Mouse (Mus musculus): ENCODE results near the gene Irak4.
A peak's percentile ranks its signal among the peaks of the same experiment; 100 is the strongest.

Gene Irak4

DNA sequence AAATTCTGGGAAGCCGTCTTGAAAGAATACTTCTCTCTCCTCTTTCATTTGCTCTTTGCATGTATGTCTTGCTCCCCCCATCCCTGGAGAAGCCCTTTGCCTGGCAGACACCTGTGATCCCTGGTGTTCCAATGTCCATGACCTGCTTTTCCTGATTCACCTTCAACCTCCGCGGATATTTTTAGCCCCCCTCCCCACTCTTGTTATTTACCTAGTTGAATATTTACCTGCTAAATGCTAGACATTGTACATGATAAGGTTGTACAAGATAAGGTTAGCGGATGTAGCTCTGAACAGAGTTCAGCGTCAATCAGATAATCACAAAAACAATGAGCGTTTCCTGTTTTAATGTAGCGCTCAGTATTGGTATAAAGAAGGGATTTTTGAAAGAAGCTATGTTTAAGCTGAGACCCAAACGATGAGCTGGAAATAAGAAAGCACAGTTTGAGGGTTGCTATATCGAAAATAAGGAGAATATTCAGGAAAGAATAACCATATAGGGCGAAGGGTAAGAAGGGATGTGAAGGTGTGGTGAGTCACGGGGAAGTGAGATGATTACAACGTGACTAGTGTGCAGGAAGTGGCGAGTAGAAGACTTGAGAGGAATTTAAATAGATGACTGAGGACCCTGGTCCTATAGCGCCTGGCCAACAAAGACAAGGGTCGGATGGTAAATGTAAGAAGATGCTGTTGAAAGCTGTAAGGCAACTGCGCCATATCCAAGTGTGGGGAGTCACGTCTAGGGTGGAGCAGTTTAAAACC lies 15.6 kb downstream of the Irak4 start:
- DNase-seq (ENCODE audit: low spot score in 2 of 2), result no peak

DNA sequence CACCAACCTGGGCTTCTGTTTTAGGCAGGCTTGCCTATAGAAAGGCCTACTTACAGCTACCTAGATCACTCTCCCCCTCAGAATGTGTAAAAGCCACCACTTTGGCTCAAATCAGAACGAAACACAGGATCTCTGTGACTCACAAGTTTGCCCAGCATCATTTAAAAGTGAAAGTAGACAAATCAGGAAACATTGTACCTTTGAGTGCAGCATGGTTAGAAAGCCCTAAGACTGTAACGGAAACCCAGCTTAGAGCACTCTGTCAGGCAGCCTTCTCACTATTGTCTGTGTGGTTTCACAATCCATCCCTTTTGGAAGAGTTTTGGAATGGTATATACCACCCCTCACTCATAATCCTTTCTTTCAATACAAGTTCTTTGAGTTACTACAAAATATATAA lies 21.5 kb downstream of the Irak4 start:
- no peak for DNase-seq (ENCODE audit: low spot score in 2 of 2)

DNA sequence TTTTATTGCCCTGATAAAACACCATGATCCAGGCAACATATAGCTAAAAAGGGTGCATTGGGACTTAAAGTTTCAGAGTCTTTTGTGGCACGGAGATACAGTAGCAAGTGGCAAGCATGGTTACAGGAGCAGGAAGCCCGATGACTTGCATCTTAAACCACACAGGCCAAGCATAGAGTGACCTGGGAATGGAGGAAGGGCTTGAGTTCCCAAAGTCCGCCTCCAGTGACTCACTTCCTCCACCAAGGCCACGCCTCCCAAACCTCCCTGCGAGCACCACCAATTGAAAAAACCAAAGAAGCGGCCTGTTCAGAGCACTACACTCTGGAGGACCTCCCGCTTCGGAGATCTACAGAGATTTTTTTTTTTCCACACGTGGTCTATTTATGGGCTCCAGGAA lies 22.4 kb downstream of the Irak4 start:
- no peak for DNase-seq (ENCODE audit: low spot score in 2 of 2)

DNA sequence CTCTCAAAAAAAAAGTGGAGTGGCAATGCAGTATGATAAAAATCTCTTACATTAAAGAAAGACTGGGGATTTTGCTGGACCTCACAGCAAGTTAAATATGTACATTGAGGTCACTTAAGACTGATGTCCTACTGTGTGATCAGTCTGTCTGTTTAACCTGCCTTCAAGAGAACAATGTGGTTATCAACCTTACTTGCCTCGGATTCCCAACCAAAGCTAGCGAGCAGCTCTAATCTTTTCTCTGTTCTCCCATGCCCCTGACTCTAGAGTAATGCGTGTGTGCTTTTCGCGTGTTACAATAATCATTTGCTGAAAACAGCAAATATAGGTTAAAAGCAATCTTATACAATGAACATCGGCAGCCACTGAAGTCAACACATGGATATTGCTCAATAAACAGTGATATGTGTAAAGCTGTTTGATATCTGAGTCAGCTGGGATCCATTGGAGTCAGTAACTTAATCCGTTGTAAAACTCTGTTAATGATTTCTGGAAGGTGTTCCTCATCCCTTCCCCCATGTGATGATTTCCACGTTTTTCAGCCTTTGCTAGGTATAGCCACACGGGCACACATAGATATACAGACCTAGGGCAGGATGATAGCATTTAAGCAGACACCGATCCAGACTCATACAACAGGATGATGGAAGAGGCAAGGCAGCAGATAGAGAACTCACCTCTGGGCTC lies 25.2 kb downstream of the Irak4 start:
- DNase-seq (ENCODE audit: low spot score in 2 of 2), result no peak

DNA sequence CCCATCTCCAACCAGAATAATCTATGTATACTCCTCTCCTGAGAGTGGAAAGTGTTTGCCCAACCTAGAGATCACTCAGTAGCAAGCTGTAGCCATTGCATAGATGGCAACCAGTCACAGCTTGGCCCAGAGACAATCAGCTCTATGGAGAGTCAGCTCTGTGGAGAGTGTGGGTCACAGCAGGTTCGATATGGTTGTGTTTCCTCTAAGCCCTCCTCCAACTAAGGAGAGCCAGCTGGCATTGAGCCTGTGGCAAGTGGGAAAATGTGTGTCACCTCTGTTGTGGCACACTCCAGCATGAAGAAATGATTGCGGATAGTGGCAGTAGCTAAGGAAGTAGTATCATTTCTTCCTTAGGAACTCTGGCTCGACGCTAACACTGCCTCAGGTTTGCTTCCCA lies 28.1 kb downstream of the Irak4 start:
- no peak for DNase-seq (ENCODE audit: low spot score in 2 of 2)

DNA sequence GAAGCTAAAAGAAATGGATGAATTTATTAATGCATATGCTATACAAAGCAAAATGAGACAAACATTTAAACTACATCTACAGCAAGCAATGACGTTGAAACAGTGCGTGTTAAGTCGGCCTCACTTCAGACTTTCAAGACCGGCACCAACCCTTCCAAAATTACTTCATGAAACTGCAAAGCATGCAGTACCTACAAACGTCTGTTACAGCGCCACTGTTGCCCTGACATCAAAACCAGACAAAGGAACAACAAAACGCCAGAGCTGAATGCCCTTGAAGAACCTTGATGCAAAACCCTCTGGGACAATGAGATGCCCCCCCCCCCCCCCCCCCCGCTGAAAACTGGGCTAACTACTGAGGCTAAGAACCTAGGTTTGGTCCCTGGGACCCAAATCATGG lies 29.3 kb downstream of the Irak4 start:
- DNase-seq (ENCODE audit: low spot score in 2 of 2), result no peak

DNA sequence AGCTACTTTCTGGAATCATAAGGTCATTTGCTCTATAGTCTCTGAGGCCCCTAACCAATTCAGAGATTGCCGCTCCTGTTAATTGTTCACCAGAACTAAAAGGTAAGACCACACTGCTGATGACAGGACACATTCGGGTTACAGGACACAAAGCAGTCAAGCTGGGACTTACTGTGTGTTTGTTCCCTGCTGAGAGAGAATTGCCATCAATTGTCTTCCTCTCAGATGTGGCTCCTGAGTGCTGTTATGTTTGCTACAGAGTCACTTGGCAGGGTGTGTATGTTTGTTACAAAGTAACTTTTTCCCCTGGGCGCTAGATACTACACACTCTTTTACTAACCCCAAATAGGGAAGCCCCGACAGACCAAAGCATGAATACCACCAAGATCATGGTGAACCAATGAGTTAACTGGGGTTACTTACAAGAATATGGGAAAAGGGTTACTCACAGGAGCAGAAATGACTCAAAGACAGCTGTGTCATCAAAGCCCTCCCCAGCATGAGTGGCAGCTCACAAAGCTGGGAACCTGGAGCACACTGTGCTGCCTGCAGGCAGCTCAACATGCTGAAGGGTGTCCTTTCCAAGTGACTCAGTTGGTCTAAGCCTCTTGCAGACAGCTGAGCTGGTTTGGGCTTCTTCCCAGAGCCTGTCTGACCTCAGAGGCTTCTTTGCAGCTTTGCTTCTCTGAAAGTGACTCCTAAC lies 31.3 kb downstream of the Irak4 start:
- DNase-seq (ENCODE audit: low spot score in 2 of 2), result no peak

DNA sequence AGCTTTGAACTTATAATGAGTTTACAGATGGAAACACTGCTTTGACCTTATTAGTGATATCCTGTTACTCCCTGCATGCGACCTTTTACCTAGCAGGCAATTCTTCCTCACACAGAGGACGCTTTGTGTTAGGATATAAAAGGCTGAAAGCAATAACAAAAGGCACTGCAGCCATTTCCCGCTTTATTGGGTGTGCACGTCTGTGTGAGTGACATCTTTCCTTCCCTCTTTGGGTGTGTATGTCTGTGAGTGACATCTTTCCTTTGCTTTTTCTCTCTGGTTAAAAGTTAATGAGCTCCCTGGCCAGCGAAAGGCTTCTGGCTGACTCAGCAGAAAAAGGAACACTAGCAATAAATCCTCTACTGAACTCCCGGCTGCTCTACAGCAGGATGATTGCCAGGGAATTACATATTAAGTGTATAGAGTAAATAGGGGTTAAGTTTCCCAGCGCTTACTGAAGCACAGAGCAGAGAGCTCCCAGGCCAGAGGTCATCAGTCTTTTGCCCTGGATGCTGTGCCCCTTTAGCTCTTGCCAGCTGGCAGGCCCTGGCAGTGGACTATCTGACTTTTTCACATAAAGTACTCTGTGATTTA lies 38.7 kb downstream of the Irak4 start:
- no peak for DNase-seq (ENCODE audit: low spot score in 2 of 2)

DNA sequence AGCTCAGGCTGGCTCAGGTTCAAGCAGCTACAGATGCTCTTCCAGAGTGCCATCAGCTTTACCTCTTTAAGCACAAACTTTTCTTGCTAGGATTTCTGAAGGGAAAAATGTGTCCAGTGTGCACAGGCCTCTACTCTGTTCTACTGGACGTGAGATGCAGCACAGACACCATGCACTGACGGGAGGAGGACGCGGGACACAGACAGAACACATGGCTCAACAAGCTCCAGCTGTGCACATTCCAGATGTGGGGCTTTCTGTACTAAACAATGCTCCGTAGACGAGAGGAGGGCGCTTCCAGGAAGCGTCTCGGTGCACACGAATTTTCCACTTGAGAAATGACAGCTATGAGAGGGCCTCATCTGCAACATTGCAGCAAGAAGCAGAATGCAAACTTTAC lies 39.7 kb downstream of the Irak4 start:
- DNase-seq (ENCODE audit: low spot score in 2 of 2), result no peak

DNA sequence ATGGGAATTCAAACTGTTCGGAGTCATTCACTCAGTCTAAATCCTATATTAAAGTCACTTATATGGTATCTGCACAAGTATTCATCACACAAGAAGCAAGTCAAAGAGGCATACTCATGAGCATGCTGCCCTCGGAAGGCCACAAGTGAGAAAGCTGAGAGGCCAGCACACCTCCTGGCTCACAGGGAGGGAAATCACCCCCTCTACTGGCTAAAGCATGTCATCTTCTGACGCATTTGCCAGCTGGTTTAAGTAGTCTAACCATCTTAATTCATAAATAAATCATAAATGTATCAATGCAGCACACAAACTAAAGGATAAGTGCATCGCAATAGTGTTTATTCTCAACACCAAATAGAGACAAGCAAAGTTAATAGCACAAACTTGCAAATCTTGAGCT lies 41.3 kb downstream of the Irak4 start:
- no peak for DNase-seq (ENCODE audit: low spot score in 2 of 2)

DNA sequence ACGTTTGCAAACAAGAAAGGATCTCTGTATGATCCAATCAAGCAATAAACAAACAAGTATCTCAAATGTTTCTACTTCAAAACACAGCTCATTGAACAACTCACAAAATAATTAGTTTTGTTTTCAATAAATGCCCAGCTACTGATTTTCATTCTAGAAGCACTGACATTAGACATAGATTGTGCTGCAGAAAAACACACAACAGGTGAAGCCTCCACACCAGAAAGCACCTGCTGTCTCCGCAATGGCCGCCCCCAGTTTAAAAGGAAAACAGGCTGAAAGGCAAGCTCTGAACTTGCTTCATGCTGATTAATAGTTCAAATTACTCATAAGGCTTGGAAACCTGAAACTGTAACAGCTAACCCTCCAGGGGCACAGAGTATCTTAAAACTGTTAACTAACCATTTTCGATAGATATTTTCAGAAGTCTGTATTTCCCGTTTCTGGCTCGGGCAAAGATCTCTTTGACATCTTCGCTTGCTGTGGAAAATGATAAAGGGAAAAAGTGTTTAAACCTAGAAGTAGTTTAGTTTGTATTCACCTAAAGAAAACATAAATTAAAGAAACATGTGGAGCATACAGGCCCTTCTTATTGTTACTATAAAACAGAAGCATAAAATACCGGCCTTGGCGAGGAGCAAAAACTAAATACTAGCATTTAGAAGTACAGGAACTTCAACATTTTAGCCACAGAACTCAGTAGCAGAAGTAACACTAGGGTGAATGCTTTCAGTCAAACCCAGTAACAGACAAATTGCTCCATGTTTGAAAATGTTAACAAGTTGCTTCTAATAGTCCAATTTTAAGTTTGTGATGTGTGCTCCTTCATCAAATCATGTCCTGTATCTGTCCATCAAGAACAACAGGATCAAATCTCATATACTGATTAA lies 44.6 kb downstream of the Irak4 start:
- DNase-seq (ENCODE audit: low spot score in 2 of 2), result no peak

DNA sequence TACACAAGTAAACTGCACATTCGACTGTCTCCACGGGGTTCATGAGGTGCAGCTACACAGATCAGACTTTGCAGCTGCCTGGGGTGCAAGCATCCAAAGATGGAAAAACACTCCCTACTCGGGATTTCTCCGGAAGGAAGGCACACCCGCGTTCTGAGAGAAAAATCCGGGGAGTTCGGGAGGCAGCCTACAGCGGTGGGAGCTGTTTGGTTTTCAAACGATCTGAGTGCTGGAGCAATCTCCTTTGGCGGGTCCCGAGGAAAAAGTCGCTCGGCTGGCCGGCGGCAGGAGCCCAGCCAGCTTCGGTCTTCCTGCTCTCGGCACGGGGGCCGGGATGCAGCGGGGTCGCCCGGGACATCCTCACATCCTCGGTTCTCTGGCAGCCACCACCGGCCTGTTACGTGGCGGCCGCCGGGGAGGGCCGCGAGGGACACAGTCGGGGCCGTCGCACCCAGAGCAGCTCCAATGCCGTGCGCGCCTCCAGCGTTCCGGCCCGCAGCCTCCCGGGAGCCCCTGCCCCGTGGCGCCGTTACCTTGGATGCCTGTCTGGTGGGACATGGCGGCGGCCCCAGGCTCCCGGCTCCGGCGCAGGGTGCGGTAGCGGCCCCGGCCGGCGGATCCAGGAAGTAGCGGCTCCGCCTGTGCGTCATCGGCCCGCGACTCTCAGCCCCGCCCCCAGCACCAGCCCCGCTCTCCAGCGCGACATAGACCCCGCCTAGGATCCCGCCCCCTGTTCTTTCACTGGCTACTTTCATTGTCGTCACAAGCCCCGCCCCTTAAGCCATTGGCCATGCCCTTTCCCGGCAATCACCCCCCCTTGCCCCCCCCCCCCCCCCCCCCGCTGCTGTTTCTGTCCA lies 46.0 kb downstream of the Irak4 start, which contains the start of gene Twf1:
Twf1 (minus strand) TSS at position 671 of the 857 bp plus-strand sequence.
- DNase-seq (ENCODE audit: low spot score in 2 of 2), result peak; percentile 97

DNA sequence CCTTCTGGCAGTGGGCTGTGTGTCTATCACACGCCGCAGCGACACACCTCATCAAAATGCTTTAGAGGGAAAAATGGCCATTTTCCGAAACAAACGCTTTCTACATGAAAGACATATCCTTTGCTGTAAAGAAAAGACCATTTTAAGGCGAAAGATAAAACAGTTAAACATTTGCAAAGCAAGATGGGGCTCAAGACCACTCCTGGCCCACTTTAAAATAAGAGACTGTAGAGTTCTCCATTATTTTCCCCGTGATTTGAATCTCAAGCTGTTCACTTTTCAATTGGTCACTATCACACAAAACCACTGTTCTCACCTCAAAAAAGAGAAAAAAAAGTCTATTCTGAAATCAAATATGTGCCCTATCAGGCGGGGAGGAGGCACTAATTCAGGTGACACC lies 46.6 kb downstream of the Irak4 start:
- no peak for DNase-seq (ENCODE audit: low spot score in 2 of 2)

DNA sequence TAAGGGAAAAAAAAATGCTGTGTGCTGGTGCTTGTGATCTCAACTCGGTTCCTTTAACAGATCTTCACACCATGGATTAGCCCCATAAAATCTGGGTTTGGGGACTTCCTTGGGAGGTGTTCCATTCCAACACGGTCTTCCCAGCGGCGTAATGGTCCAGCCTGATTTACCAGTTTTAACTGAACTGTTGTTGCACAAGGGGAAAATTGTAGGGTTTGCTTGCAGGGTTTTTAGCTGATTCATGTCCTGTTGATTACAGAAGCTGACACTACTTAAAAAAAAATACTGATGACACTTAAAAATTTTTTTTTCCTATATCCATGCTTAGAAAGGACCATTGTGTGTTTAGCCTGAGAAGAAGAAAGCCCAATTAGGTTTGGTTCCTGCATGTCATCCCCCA lies 47.9 kb downstream of the Irak4 start:
- no peak for DNase-seq (ENCODE audit: low spot score in 2 of 2)

DNA sequence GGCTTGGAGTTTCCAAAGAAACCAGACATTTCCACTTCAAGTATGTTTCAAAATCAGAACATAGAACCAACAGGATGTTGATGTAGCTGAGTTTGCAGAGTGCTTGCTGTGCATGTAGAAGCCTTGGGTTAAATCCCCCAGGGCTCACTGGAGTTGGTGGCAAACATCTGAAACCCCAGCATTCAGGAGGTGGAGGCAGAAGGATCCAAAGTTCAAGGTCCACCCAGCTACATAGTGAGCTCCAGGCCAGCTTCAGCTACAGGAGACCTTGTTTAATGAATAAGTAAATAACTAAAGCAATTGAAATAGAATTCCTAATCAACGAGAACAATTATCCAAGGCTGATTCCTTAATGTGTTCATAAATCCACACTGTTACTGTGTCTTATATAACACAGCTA lies 50.1 kb downstream of the Irak4 start:
- DNase-seq (ENCODE audit: low spot score in 2 of 2), result no peak

DNA sequence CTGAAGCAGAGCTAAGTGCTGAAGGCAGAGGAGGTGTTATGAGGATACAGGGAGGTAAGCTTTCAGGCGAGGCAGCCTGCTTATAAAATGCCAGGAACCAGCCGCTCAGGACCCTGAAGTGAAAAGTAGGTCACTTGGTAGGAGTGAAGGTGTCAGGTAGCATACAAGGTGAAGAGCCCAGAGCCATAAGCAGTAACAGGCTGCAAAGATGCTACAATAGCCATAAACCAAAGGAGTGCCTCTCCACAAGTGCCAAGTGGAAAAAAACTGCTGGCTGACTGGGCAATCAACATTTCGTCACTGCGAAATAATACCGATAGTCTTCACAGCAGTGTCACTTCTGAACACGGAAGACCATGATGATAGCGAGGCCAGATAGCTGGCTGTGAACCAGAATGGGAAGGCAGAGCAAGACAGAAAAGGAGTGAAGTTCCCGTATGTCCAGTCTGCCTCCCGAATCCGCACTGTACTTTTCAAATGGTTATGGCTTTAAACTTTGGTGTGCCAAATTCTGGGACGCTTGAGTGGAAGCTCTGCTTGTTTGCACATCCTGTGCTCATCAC lies 56.8 kb downstream of the Irak4 start:
- no peak for DNase-seq (ENCODE audit: low spot score in 2 of 2)

DNA sequence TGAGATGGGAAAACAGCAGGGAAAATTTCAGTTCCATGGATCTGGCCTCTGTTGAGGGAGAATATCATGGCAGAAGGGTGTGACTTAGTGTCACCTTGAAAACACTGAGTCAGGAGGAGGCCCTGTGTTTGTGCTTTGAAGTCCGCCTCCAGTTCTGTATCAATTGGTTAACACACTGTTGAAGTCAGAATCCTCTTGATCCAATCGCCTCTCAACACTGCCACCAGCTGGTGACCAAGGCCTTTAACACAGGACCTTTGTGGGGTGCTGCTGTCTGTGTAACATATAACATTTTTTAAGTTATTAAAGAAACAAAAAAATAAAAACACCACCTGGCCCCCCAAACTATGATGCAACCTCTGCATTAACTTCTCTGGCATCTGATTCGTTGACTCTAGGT lies 57.9 kb downstream of the Irak4 start:
- peak in 1 of 2 experiments; percentile 30 for DNase-seq (ENCODE audit: low spot score in 2 of 2)

DNA sequence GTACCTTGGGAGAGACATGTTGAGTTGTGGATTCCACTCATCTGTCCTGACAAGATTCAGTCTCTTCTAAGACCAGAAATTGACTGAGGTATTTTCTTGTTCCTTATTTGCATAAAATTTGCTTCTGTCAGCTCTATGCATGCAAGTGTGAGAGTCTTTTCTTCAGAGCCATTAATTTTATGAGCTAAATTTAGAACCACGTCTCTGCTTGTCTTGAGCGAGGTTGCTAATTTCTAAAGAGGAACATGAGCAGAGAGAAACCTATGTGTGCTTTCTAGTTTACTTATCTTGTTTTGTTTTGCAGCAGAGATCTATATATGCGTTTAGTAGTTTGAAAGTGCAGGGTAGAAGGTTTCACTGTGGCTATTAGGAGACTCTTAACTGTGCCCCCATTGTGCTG lies 59.0 kb downstream of the Irak4 start:
- no peak for DNase-seq (ENCODE audit: low spot score in 2 of 2)

DNA sequence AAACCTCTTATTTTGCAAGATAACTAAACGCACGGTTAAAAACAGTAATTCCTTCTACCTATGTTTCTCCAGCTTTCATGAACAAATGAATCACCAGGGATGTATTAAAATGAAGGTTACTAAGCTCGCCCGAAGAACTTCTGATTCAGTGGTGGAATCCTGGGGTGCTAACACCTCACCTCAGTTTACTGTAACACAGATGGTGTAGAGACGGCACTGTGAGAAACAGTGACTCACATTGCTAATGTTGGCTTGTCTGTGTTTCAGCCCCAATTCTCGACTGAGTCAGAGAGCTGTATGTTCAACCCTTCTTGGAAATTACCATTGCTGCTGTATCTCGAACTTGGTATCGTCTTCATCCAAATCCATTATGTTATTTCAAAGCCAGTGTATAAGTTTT lies 64.3 kb downstream of the Irak4 start:
- DNase-seq (ENCODE audit: low spot score in 2 of 2), result peak in 1 of 2 experiments; percentile 52

DNA sequence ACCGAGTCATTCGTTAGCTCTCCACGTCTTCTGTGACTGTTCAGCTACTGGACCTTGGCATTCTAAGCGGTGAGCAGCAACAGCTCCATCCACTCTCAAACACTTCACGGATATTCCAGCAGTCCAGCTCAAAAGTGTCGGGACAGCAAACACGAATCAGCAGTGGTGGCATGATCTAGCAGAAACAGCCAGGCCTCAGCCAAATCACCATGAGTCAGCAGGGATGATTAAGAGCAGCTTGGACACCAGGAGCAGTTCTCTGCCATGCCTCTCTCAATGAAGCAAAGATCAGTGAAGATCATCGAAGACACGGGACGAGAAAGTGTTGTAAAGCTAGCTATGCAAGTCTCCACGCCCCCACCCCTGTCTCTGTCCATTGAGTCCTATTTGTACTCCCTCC lies 72.6 kb downstream of the Irak4 start:
- DNase-seq (ENCODE audit: low spot score in 2 of 2), result no peak
